Mouse (Mus musculus) heart, embryonic 15.5 days (tissue): Measurements from ENCODE around the gene Mms19. TPM values are rescaled to one million over a fixed set of nuclear protein-coding genes. Genes with fewer than 3 reads are reported as not detected.
A peak's percentile ranks its signal among the peaks of the same experiment; 100 is the strongest.
"Not testable (repeated sequence)": the region's sequence is repeated elsewhere in the genome, so short reads cannot be mapped to it uniquely, and the experiment has no call there.

Experiments
- ATAC-seq: fragments of 200-750 bp; cut with Nextera tagmentation; replicated peaks from 2 replicates; pipeline ENCODE4 v1.8.0; 2017; ENCODE audit warnings: low read depth, moderate TSS enrichment; ENCODE audit not compliant: insufficient number of reproducible peaks, insufficient read depth, low FRiP score
- H3K27ac ChIP-seq: fragments of 300-500 bp; sonication (generic); 2 replicates; pipeline ENCODE4 v1.5.1; 2015; ENCODE audit warnings: mild to moderate bottlenecking, inconsistent platforms
- H3K27me3 ChIP-seq: fragments of 300-500 bp; sonication (generic); 2 replicates; pipeline ENCODE4 v1.6.1; 2015; ENCODE audit warnings: inconsistent platforms
- H3K36me3 ChIP-seq: fragments of 300-500 bp; sonication (generic); 2 replicates; pipeline ENCODE4 v1.6.1; 2015; ENCODE audit warnings: mild to moderate bottlenecking, inconsistent platforms
- H3K4me1 ChIP-seq: fragments of 300-500 bp; sonication (generic); replicated peaks from 2 replicates; pipeline ENCODE4 v1.6.1; 2015; ENCODE audit warnings: inconsistent platforms
- H3K4me2 ChIP-seq: fragments of 300-500 bp; sonication (generic); 2 replicates; pipeline ENCODE4 v1.6.1; 2015; ENCODE audit warnings: inconsistent platforms, mild to moderate bottlenecking, moderate library complexity
- H3K4me3 ChIP-seq: fragments of 300-500 bp; sonication (generic); 2 replicates; pipeline ENCODE4 v1.5.1; 2015; ENCODE audit warnings: mild to moderate bottlenecking, inconsistent platforms
- H3K9ac ChIP-seq: fragments of 300-500 bp; sonication (generic); 2 replicates; pipeline ENCODE4 v1.6.1; 2015; ENCODE audit warnings: mild to moderate bottlenecking, inconsistent platforms
- H3K9me3 ChIP-seq: fragments of 300-500 bp; sonication (generic); replicated peaks from 2 replicates; pipeline ENCODE4 v1.6.1; 2016; ENCODE audit warnings: inconsistent platforms
- WGBS: fragments of 180-500 bp; shearing (Covaris S2); methylation state at CpG from one replicate; pipeline ENCODE4 v1.1.7; 2015; ENCODE audit warnings: mixed read lengths; 5-methylcytosine and 5-hydroxymethylcytosine counted together
- polyA plus RNA-seq: library from polyadenylated mRNA; unstranded; fragments of >200 nt; fragmentation: Nextera tagmentation; extraction: Ambion mirVana; gene quantifications from 2 replicates; pipeline ENCODE4 v1.2.1, GENCODE M21; 2015

The Mms19 gene
- polyA plus RNA-seq, 1 experiment from 2014 or later = 19.7 TPM

DNA sequence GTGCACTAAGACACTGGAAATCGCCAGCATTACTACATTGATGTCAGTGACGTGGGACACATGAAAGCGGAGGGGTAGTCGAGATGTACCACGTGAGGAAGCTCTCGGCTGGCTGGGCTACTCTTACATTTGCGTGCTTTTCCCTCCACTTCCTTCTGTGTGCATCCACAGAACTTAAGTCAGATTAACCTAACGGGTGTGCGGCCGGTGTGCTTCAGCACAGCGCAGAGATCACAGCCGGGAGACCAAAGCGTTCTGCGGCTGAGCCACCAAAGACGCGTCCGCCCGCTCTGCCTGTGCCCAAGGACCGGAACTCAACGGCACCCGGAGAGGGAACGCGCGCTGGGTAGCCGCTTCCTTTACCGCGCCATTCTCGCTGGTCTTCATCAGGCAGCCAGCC lies 48.3 kb downstream of the Mms19 start:
- H3K27me3 ChIP-seq = no peaks in the 10 kb centered on the region
- peak overlapping the region; percentile 48 for H3K27ac ChIP-seq
- H3K4me1 ChIP-seq = peaks cover 22% of the 10 kb centered on the region
- peak overlapping the region; percentile 77 for H3K9ac ChIP-seq
- no peak for ATAC-seq
- WGBS = under 1% methylated on average over 28 of the region's 28 CpGs
- no peaks in the 10 kb centered on the region for H3K9me3 ChIP-seq
- H3K4me3 ChIP-seq = peak overlapping the region; percentile 88
- H3K36me3 ChIP-seq = peaks cover 16% of the 10 kb centered on the region
- peak overlapping the region; percentile 88 for H3K4me2 ChIP-seq

- no peak overlapping the region for H3K4me2 ChIP-seq
- peaks cover 62% of the 10 kb centered on the region for H3K36me3 ChIP-seq
- H3K9me3 ChIP-seq = no peaks in the 10 kb centered on the region
- 71% methylated on average over 5 of the region's 5 CpGs for WGBS
- H3K27ac ChIP-seq = no peak overlapping the region
- no peaks in the 10 kb centered on the region for H3K4me1 ChIP-seq
- H3K9ac ChIP-seq = no peak overlapping the region
- H3K4me3 ChIP-seq = no peak overlapping the region
- H3K27me3 ChIP-seq = no peaks in the 10 kb centered on the region
- no peak for ATAC-seq
Measured at GRCm38 (mm10) chr19:41920412-41921067, 60.4 kb downstream of the Mms19 start.

GRCm38 (mm10) chr19:41919471-41919870 lies 61.5 kb downstream of the Mms19 start:
- Histone ChIP-seq H3K9me3 (no peaks in the 10 kb centered on the region), H3K4me1 (peaks cover 9% of the 10 kb centered on the region)
- 75% methylated on average over 4 of the region's 4 CpGs for WGBS

DNA sequence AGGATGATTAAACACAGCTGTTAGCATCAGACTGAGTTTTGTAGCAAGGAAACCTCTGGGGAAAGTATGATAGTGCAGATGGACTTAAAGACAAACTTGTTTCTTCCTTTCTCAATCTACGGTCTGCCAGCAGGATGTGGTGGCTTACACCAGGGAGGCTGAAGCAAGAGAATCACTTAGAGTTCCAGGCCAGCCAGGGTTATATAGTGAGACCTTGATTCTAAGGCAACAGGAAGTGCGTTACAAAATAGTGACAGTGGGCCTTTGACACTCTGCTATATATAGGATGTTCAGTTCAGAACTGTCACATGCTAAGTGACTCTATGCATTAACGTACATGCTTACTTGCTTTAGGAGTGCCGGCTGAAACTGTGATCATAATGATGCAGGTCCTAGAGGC lies 64.1 kb downstream of the Mms19 start:
- no peak overlapping the region for H3K27ac ChIP-seq
- H3K36me3 ChIP-seq = peaks cover 43% of the 10 kb centered on the region
- ATAC-seq = no peak
- H3K4me2 ChIP-seq = no peak overlapping the region
- no peaks in the 10 kb centered on the region for H3K27me3 ChIP-seq
- no peak overlapping the region for H3K4me3 ChIP-seq
- H3K9ac ChIP-seq = no peak overlapping the region
- H3K4me1 ChIP-seq = peaks cover 20% of the 10 kb centered on the region
- 83% methylated on average over 4 of the region's 4 CpGs for WGBS
- H3K9me3 ChIP-seq = no peaks in the 10 kb centered on the region

More at GRCm38 (mm10) chr19:41919471-41919870, 61.5 kb downstream of the Mms19 start:
- Histone ChIP-seq H3K9ac (no peak overlapping the region), H3K27me3 (no peaks in the 10 kb centered on the region), H3K4me3 (no peak overlapping the region), H3K4me2 (no peak overlapping the region), H3K27ac (no peak overlapping the region), H3K36me3 (peaks cover 66% of the 10 kb centered on the region)
- ATAC-seq = no peak

GRCm38 (mm10) chr19:41915294-41915693 lies 65.7 kb downstream of the Mms19 start:
- 65% methylated on average over 3 of the region's 3 CpGs for WGBS
- peak overlapping the region; percentile 49 for H3K27ac ChIP-seq
- peaks cover 20% of the 10 kb centered on the region for H3K4me1 ChIP-seq
- peaks cover 43% of the 10 kb centered on the region for H3K36me3 ChIP-seq
- peak overlapping the region; percentile 9; the same call in 1 of the 2 replicates for H3K9ac ChIP-seq
- peak overlapping the region; percentile 75 for H3K4me2 ChIP-seq
- H3K9me3 ChIP-seq = no peaks in the 10 kb centered on the region
- H3K27me3 ChIP-seq = no peaks in the 10 kb centered on the region
- no peak for ATAC-seq
- H3K4me3 ChIP-seq = peak overlapping the region; percentile 98

GRCm38 (mm10) chr19:41914592-41914882 lies 66.4 kb downstream of the Mms19 start:
- Histone ChIP-seq H3K9ac (0 out of 2 replicates have a peak overlapping the region, but pooled peaks have one; percentile 98), H3K27ac (0 out of 2 replicates have a peak overlapping the region, but pooled peaks have one; percentile 49), H3K4me2 (peak overlapping the region; percentile 75), H3K36me3 (peaks cover 37% of the 10 kb centered on the region), H3K4me3 (peak overlapping the region; percentile 98), H3K4me1 (peaks cover 20% of the 10 kb centered on the region)
- not testable (repeated sequence) for H3K27me3 ChIP-seq, ATAC-seq, H3K9me3 ChIP-seq

DNA sequence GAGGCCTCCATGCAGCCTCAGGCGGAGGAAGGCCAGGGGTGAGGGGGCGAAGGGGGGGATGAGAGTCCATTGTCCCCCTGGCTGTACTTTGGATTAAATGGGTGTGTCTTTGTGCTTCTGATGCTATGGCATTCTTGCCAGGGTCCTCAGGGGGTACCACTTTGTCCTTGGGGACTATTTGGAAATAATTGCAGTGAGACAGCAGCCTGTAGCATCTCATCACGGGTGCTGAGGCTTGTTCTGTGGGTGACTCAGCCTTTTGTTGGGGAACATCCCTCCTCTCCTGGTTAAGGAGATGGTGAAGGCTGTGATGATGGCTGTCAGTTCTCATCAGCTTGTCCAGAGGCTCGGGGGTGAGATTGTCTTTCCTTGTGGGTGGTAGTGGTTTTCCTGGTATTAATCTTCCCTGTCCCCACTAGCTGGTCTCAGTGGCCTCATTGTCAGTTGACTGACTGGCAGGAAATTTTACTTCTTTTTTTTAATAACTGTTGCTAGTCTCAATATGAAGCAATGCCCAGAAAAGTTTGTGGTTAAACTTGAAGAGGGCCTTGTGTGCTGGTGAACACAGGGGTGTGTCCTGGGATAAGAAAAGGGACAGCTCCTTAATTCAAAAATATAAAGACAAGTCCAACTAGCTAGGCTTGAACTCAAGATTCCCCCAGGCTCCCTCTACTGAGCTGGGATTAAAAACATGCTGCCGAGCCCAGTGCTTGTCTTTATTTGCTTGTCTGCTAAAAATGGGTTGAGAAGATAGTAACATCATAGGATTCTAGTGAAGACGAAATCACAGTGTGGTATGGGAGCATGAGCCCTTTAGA lies 67.0 kb downstream of the Mms19 start:
- 30% methylated on average over 6 of the region's 6 CpGs for WGBS
- H3K4me2 ChIP-seq = peak overlapping the region; percentile 75
- ATAC-seq = no peak
- H3K9me3 ChIP-seq = no peaks in the 10 kb centered on the region
- H3K9ac ChIP-seq = peak overlapping the region; percentile 98
- H3K36me3 ChIP-seq = peaks cover 32% of the 10 kb centered on the region
- peak overlapping the region; percentile 98 for H3K4me3 ChIP-seq
- no peaks in the 10 kb centered on the region for H3K27me3 ChIP-seq
- H3K27ac ChIP-seq = peak overlapping the region; percentile 97
- H3K4me1 ChIP-seq = peaks cover 20% of the 10 kb centered on the region

DNA sequence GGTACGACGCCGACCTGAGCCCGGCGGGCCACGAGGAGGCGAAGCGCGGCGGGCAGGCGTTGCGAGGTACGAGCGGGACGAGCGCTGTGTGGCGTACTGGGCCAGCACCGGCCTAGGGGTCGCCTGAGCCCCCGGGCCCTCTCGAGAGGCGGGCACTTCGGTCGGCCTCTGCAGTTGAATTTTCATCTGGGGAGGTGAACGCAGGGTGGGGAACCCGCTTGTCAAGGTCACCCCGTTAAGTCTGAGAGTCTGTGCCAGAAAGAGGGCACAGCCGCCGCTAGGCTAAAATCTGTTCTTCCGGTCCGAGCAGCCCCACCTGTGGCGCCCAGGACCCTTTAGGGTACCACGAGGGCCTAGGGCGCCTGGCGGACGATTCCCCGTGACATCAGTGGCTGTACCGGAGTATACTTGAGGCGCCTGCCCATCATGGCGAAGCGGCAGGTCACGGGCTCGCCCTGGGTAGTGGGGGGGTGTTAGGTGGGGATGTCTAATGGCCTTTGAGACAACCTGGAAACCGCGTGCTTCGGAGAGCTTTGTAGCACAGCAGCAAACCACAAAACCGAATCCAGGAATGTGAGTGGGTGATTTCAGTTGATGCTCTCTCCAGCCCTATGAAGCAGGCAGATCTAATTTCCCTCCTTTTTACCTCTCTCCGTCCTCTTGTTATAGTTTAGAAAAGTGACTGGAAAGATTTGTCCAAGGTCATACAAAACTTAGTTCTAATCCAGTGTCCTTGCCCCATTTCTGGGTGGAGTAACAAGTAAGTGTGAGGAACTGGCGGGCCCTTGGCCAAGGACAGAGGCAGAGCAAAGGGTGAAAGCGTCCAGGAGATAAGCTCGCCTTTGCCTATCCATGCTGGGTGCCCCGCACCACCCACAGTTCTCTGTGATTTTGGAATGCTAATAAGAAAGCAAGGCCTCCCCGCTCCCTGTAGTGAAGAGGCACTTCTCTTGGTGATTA lies 68.6 kb downstream of the Mms19 start:
- peak overlapping the region; percentile 75 for H3K4me2 ChIP-seq
- peak; percentile 51 for ATAC-seq

GRCm38 (mm10) chr19:41911178-41912073 lies 69.5 kb downstream of the Mms19 start, which contains the start of gene Pgam1:
Gene Pgam1 (plus strand): TSS chr19:41911923.
- peak within 1 kb of the TSS; percentile 98 for H3K9ac ChIP-seq
- peak within 1 kb of the TSS; percentile 75 for H3K4me2 ChIP-seq
- peak; percentile 95 for ATAC-seq
- no peaks in the 10 kb centered on the region for H3K27me3 ChIP-seq
- H3K27ac ChIP-seq = peak within 1 kb of the TSS; percentile 97
- H3K9me3 ChIP-seq = no peaks in the 10 kb centered on the region
- H3K36me3 ChIP-seq = peaks cover 16% of the 10 kb centered on the region
- peak within 1 kb of the TSS; percentile 98 for H3K4me3 ChIP-seq
- peaks cover 31% of the 10 kb centered on the region for H3K4me1 ChIP-seq
- WGBS = 5% methylated on average over 50 of the region's 54 CpGs

More for the DNA sequence above, 68.6 kb downstream of the Mms19 start:
- Histone ChIP-seq H3K4me3 (peak overlapping the region; percentile 98), H3K4me1 (peaks cover 21% of the 10 kb centered on the region), H3K27me3 (no peaks in the 10 kb centered on the region), H3K36me3 (peaks cover 25% of the 10 kb centered on the region), H3K9me3 (no peaks in the 10 kb centered on the region), H3K9ac (peak overlapping the region; percentile 98), H3K27ac (peak overlapping the region; percentile 97)
- WGBS = under 1% methylated on average over 53 of the region's 53 CpGs

DNA sequence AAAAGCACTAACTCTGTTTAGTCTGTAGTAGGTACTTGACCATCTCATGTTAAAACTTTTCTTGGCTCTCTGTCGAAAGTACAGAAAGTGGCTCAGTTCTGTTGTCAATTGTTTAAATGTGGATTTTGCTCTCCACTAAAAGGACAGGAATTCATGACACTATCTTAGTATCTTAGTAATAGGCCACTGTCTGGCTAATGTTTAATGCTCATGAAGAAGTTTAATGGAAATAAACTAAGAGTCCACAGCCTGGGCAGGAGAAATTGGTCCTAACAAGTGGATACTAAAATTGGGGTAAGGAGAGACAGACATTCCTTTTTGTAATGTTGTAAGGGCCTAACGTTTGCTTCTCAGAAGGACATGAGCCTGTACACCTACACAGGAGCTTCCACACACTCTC lies 70.6 kb downstream of the Mms19 start:
- peaks cover 8% of the 10 kb centered on the region for H3K36me3 ChIP-seq
- H3K4me2 ChIP-seq = no peak overlapping the region
- H3K27ac ChIP-seq = peak overlapping the region; percentile 25; the same call in 1 of the 2 replicates
- no peak for ATAC-seq
- 78% methylated on average over 2 of the region's 2 CpGs for WGBS
- H3K9me3 ChIP-seq = no peaks in the 10 kb centered on the region
- H3K4me1 ChIP-seq = peaks cover 32% of the 10 kb centered on the region
- H3K4me3 ChIP-seq = no peak overlapping the region
- no peak overlapping the region for H3K9ac ChIP-seq
- no peaks in the 10 kb centered on the region for H3K27me3 ChIP-seq
